In genomic region chr10:66565374-66565773, GRCm38 (mm10) we compare ENCODE assay signal across 30 mouse cellular contexts.
DNase-seq lines count a peak whose midpoint lies in the region; ATAC-seq lines count a peak whose summit lies in the region.
"Had no signal": no experiment of that assay in that cellular context is flagged by ENCODE, and none has a peak within 500 bp of the region (broad histone marks: within the 10 kb centered on the region; RNA-seq: fewer than 3 reads in every experiment).

No protein-coding gene starts in this region.

- no peak overlapping the region for H3K4me3 ChIP-seq in hindbrain, embryonic 11.5 days (ENCODE audit: low read depth, low read length)
- no peak overlapping the region for H3K4me3 ChIP-seq in hindbrain, embryonic 10.5 days
- H3K4me3 ChIP-seq in midbrain, embryonic 14.5 days (replicated peaks; ENCODE audit: low read depth, low read length) = no peak overlapping the region
- H3K4me3 ChIP-seq in midbrain, embryonic 15.5 days = no peak overlapping the region
- H3K4me3 ChIP-seq: embryonic facial prominence, embryonic 10.5 days; embryonic facial prominence, embryonic 13.5 days; erythroblast, embryonic 14.5 days; forebrain, embryonic 13.5 days; gastrocnemius, adult 2 months; heart, embryonic 12.5 days; heart, embryonic 15.5 days; hindbrain, embryonic 12.5 days; hindbrain, embryonic 15.5 days had no signal

- no peaks in the 10 kb centered on the region for H3K27me3 ChIP-seq in hindbrain, embryonic 11.5 days (ENCODE audit: control insufficient read depth, insufficient read depth, low read length)
- H3K27me3 ChIP-seq in hindbrain, embryonic 10.5 days (ENCODE audit: insufficient read depth, poor library complexity, severe bottlenecking) = no peaks in the 10 kb centered on the region
- no peaks in the 10 kb centered on the region for H3K27me3 ChIP-seq in midbrain, embryonic 14.5 days (ENCODE audit: control insufficient read depth, insufficient read depth, low read length)
- no peaks in the 10 kb centered on the region for H3K27me3 ChIP-seq in midbrain, embryonic 15.5 days (replicated peaks)
- H3K27me3 ChIP-seq: embryonic facial prominence, embryonic 13.5 days; forebrain, embryonic 13.5 days; heart, embryonic 12.5 days; heart, embryonic 15.5 days; hindbrain, embryonic 12.5 days; hindbrain, embryonic 15.5 days; Patski had no signal

- H3K36me3 ChIP-seq in hindbrain, embryonic 11.5 days (ENCODE audit: control insufficient read depth, insufficient read depth, low read length) = no peaks in the 10 kb centered on the region
- no peaks in the 10 kb centered on the region for H3K36me3 ChIP-seq in hindbrain, embryonic 10.5 days
- H3K36me3 ChIP-seq in midbrain, embryonic 14.5 days (ENCODE audit: control insufficient read depth, insufficient read depth, low read length) = no peaks in the 10 kb centered on the region
- H3K36me3 ChIP-seq in midbrain, embryonic 15.5 days (replicated peaks) = no peaks in the 10 kb centered on the region
- H3K36me3 ChIP-seq: embryonic facial prominence, embryonic 10.5 days; embryonic facial prominence, embryonic 13.5 days; G1E; heart, embryonic 12.5 days; heart, embryonic 15.5 days; hindbrain, embryonic 12.5 days; hindbrain, embryonic 15.5 days had no signal

- no peak for DNase-seq in hindbrain, embryonic 11.5 days (ENCODE audit: low spot score)
- no peak for DNase-seq in hindbrain, embryonic 10.5 days (ENCODE audit: low spot score)
- peak; percentile 37 for DNase-seq in midbrain, embryonic 14.5 days
- peak; percentile 33 for DNase-seq in retina, embryonic 14.5 days (ENCODE audit: low spot score)
- no peak for DNase-seq in heart, adult 11 months
- DNase-seq: adrenal gland, postnatal 10 days; adrenal gland, postnatal 36 days; B cell, adult 2 months; cerebellum, adult 11 months; cerebellum, adult 2 months; cerebellum, adult 9-11 months; cerebellum, postnatal 36 days; embryo, embryonic 11 days; forebrain, postnatal 0 days; gastrocnemius, adult 2 months; gastrocnemius, postnatal 14 days; heart, adult 18-20 months; heart, postnatal 10 days; heart, postnatal 36 days had no signal

- H3K4me1 ChIP-seq in hindbrain, embryonic 11.5 days (replicated peaks; ENCODE audit: control insufficient read depth, insufficient read depth, low read length) = no peaks in the 10 kb centered on the region
- no peaks in the 10 kb centered on the region for H3K4me1 ChIP-seq in hindbrain, embryonic 10.5 days (replicated peaks)
- H3K4me1 ChIP-seq in midbrain, embryonic 14.5 days (ENCODE audit: control insufficient read depth, insufficient read depth, low read length) = no peaks in the 10 kb centered on the region
- H3K4me1 ChIP-seq in midbrain, embryonic 15.5 days = 0 out of 2 replicates have a peak, but pooled peaks cover 3% of the 10 kb centered on the region
- H3K4me1 ChIP-seq: embryonic facial prominence, embryonic 10.5 days; embryonic facial prominence, embryonic 13.5 days; forebrain, embryonic 13.5 days; heart, embryonic 12.5 days; heart, embryonic 15.5 days; hindbrain, embryonic 12.5 days; hindbrain, embryonic 15.5 days had no signal

- ATAC-seq in hindbrain, embryonic 11.5 days (ENCODE audit: low FRiP score) = peak; percentile 30; the same call in 1 of the 2 replicates
- ATAC-seq in midbrain, embryonic 14.5 days (ENCODE audit: low FRiP score, low TSS enrichment) = peak; percentile 53; the same call in 1 of the 2 replicates
- no peak; the same call in 1 of the 2 replicates for ATAC-seq in midbrain, embryonic 15.5 days (replicated peaks)
- ATAC-seq: forebrain, embryonic 13.5 days; forebrain, postnatal 0 days; Patski had no signal

- H3K4me2 ChIP-seq in hindbrain, embryonic 11.5 days (replicated peaks; ENCODE audit: low read depth, low read length) = no peak overlapping the region
- H3K4me2 ChIP-seq in midbrain, embryonic 14.5 days (ENCODE audit: low read length) = no peak overlapping the region
- no peak overlapping the region for H3K4me2 ChIP-seq in midbrain, embryonic 15.5 days
- H3K4me2 ChIP-seq: embryonic facial prominence, embryonic 13.5 days; forebrain, embryonic 13.5 days; heart, embryonic 12.5 days; heart, embryonic 15.5 days; hindbrain, embryonic 12.5 days; hindbrain, embryonic 15.5 days had no signal

- no peak overlapping the region for H3K9ac ChIP-seq in hindbrain, embryonic 11.5 days (ENCODE audit: low read depth, low read length)
- no peak overlapping the region for H3K9ac ChIP-seq in midbrain, embryonic 14.5 days (replicated peaks; ENCODE audit: low read length)
- H3K9ac ChIP-seq in midbrain, embryonic 15.5 days = no peak overlapping the region
- H3K9ac ChIP-seq: embryonic facial prominence, embryonic 13.5 days; forebrain, embryonic 13.5 days; forebrain, postnatal 0 days; heart, embryonic 12.5 days; heart, embryonic 15.5 days; hindbrain, embryonic 12.5 days; hindbrain, embryonic 15.5 days had no signal

- 78% methylated on average over 6 of the region's 6 CpGs for WGBS in hindbrain, embryonic 11.5 days
- 79% methylated on average over 6 of the region's 6 CpGs for WGBS in hindbrain, embryonic 10.5 days
- 38% methylated on average over 6 of the region's 6 CpGs for WGBS in midbrain, embryonic 14.5 days
- 41% methylated on average over 6 of the region's 6 CpGs for WGBS in midbrain, embryonic 15.5 days

- H3K9me3 ChIP-seq in hindbrain, embryonic 11.5 days (ENCODE audit: control insufficient read depth, low read length) = no peaks in the 10 kb centered on the region
- H3K9me3 ChIP-seq in hindbrain, embryonic 10.5 days = no peaks in the 10 kb centered on the region
- no peaks in the 10 kb centered on the region for H3K9me3 ChIP-seq in midbrain, embryonic 14.5 days (ENCODE audit: control insufficient read depth, low read length)
- H3K9me3 ChIP-seq in midbrain, embryonic 15.5 days = no peaks in the 10 kb centered on the region
- H3K9me3 ChIP-seq: embryonic facial prominence, embryonic 13.5 days; forebrain, embryonic 13.5 days; heart, embryonic 15.5 days; hindbrain, embryonic 12.5 days; hindbrain, embryonic 15.5 days had no signal

- H3K27ac ChIP-seq in hindbrain, embryonic 11.5 days (ENCODE audit: low read depth, low read length) = no peak overlapping the region
- H3K27ac ChIP-seq in hindbrain, embryonic 10.5 days = no peak overlapping the region
- no peak overlapping the region for H3K27ac ChIP-seq in midbrain, embryonic 14.5 days (replicated peaks; ENCODE audit: low read depth, low read length)
- no peak overlapping the region for H3K27ac ChIP-seq in midbrain, embryonic 15.5 days
- H3K27ac ChIP-seq: embryonic facial prominence, embryonic 10.5 days; embryonic facial prominence, embryonic 13.5 days; forebrain, embryonic 13.5 days; gastrocnemius, adult 2 months; heart, embryonic 15.5 days; hindbrain, embryonic 12.5 days; hindbrain, embryonic 15.5 days had no signal

Comparison
In these comparisons a context has a peak if more than half of its experiments do, and no peak if none do; other contexts are left out.
1. DNase-seq: peak in midbrain, embryonic 14.5 days (single experiment) and retina, embryonic 14.5 days (single experiment); none in hindbrain, embryonic 11.5 days (single experiment), hindbrain, embryonic 10.5 days (single experiment) and heart, adult 11 months (single experiment).